Mouse (Mus musculus) cortical plate, adult 2 months (tissue): ENCODE data around the gene Pirb. TPM values are rescaled to one million over a fixed set of nuclear protein-coding genes. Genes with fewer than 3 reads are reported as not detected.

Experiments
- H3K27ac ChIP-seq: fragments of 200-500 bp; 2 replicates; pipeline ENCODE4 v1.5.1; 2012; ENCODE audit warnings: low read length, control low read depth, inconsistent platforms; ENCODE audit not compliant: insufficient read depth
- H3K4me1 ChIP-seq: fragments of 200-500 bp; 2 replicates; pipeline ENCODE4 v1.6.1; 2011; ENCODE audit warnings: low read length; ENCODE audit not compliant: control insufficient read depth, insufficient read depth
- H3K4me3 ChIP-seq: fragments of 200-500 bp; 2 replicates; pipeline ENCODE4 v1.5.1; 2011; ENCODE audit warnings: mild to moderate bottlenecking, low read length, control low read depth; ENCODE audit not compliant: insufficient read depth
- CTCF ChIP-seq: fragments of 200-500 bp; IDR thresholded peaks from 2 replicates; pipeline ENCODE4 v1.5.1; 2011; ENCODE audit warnings: mild to moderate bottlenecking, control low read depth, low read length; ENCODE audit not compliant: insufficient read depth; ENCODE audit errors: extremely low read depth
- POLR2A ChIP-seq: fragments of 200-500 bp; IDR thresholded peaks from 2 replicates; pipeline ENCODE4 v1.6.1; 2011; ENCODE audit warnings: mild to moderate bottlenecking, low read length, control low read depth; ENCODE audit not compliant: insufficient read depth; ENCODE audit errors: extremely low read depth
- polyA plus RNA-seq: library from polyadenylated mRNA; depleted of rRNA; stranded (reverse); fragments of >200 nt; gene quantifications from 2 replicates; pipeline ENCODE4 v1.2.3, GENCODE M21; 2012; rRNA removed

The Pirb gene
- polyA plus RNA-seq, 1 experiment: 0.38 TPM

GRCm38 (mm10) chr7:3674507-3675227, 45.5 kb downstream of the Pirb start:
- Histone ChIP-seq H3K4me1 (no peaks in the 10 kb centered on the region), H3K27ac (no peak overlapping the region), H3K4me3 (no peak overlapping the region)
- TF ChIP-seq CTCF (peak; percentile 86), POLR2A (no peak)

GRCm38 (mm10) chr7:3666921-3667391, 53.2 kb downstream of the Pirb start:
- Histone ChIP-seq H3K4me1 (peaks cover 2% of the 10 kb centered on the region; the same call in 1 of the 2 replicates), H3K4me3 (no peak overlapping the region), H3K27ac (no peak overlapping the region)
- TF ChIP-seq CTCF (no peak), POLR2A (no peak)

GRCm38 (mm10) chr7:3665215-3666114, 54.7 kb downstream of the Pirb start, which contains the start of gene Leng1:
Gene Leng1 (minus strand): TSS chr7:3665840.
- H3K27ac ChIP-seq: peak within 1 kb of the TSS; percentile 29; the same call in 1 of the 2 replicates
- H3K4me3 ChIP-seq: peak within 1 kb of the TSS; percentile 59
- TF ChIP-seq CTCF (no peak), POLR2A (peak; percentile 82)
- peaks cover 2% of the 10 kb centered on the region; the same call in 1 of the 2 replicates for H3K4me1 ChIP-seq

GRCm38 (mm10) chr7:3664524-3665214, 55.5 kb downstream of the Pirb start:
- peak overlapping the region; percentile 59 for H3K4me3 ChIP-seq
- no peak overlapping the region for H3K27ac ChIP-seq
- peaks cover 2% of the 10 kb centered on the region; the same call in 1 of the 2 replicates for H3K4me1 ChIP-seq
- TF ChIP-seq CTCF: no peak

Other genes with a start within 250 kb of the Pirb start
- 0.06 TPM in 1 of 2 replicates, not detected in the other for gene Tarm1, start 217.8 kb downstream of the Pirb start, polyA plus RNA-seq
- gene Oscar, start 104.2 kb downstream of the Pirb start, polyA plus RNA-seq: 4.7 and 5.7 TPM in 2 replicates
- 366 and 413 TPM in 2 replicates for gene Ndufa3, start 103.0 kb downstream of the Pirb start, polyA plus RNA-seq
- gene Tfpt, start 90.5 kb downstream of the Pirb start, polyA plus RNA-seq: 38.5 and 39.3 TPM in 2 replicates
- gene Prpf31, start 90.4 kb downstream of the Pirb start, polyA plus RNA-seq: 65.3 and 75.1 TPM in 2 replicates
- gene Cnot3, start 75.1 kb downstream of the Pirb start, polyA plus RNA-seq: 39.9 and 44.6 TPM in 2 replicates
- gene Leng1, start 54.6 kb downstream of the Pirb start, polyA plus RNA-seq: 7.3 and 8.3 TPM in 2 replicates
- gene Tmc4, start 42.8 kb downstream of the Pirb start, polyA plus RNA-seq: 12.6 and 14.8 TPM in 2 replicates
- gene Tsen34, start 27.5 kb downstream of the Pirb start, polyA plus RNA-seq: 88.4 and 94.9 TPM in 2 replicates
- gene Mboat7, start 26.9 kb downstream of the Pirb start, polyA plus RNA-seq: 155 and 156 TPM in 2 replicates
- gene Rps9, start 16.4 kb downstream of the Pirb start, polyA plus RNA-seq: 938 and 983 TPM in 2 replicates
- gene Gm15448, start 105.3 kb upstream of the Pirb start, polyA plus RNA-seq: not detected in 2 replicates
- not detected in 2 replicates for gene Pira2, start 124.7 kb upstream of the Pirb start, polyA plus RNA-seq
- gene Gm14548, start 177.7 kb upstream of the Pirb start, polyA plus RNA-seq: 0.06 TPM in 1 of 2 replicates, not detected in the other
- gene Lilra6, start 195.1 kb upstream of the Pirb start, polyA plus RNA-seq: 0.06 TPM in 1 of 2 replicates, not detected in the other